Mouse (Mus musculus) CH12.LX (cell line): ENCODE measurements around the gene Tsku. TPM values are rescaled to one million over a fixed set of nuclear protein-coding genes. Genes with fewer than 3 reads are reported as not detected.

Source experiments
- DNase-seq: peaks from one replicate; pipeline ENCODE4 v3.0.0-alpha.2; 2013; ENCODE audit errors: extremely low read depth
- H3K27ac ChIP-seq: 2 replicates; pipeline ENCODE4 v1.5.1; 2012; ENCODE audit warnings: low read depth, mild to moderate bottlenecking, control low read depth, moderate library complexity; ENCODE audit not compliant: insufficient read depth
- H3K27me3 ChIP-seq: replicated peaks from 2 replicates; pipeline ENCODE3; 2012; ENCODE audit warnings: inconsistent platforms
- H3K36me3 ChIP-seq, 2 experiments: replicated peaks in 1 of 2; 2 replicates each; pipeline versions ENCODE3 to v1.6.1; 2012; ENCODE audit warnings: inconsistent platforms in 1 of 2, low read length in 1 of 2, mild to moderate bottlenecking in 1 of 2, mixed read lengths in 1 of 2, moderate library complexity in 1 of 2; ENCODE audit not compliant: control insufficient read depth in 1 of 2, insufficient read depth in 1 of 2
- H3K4me1 ChIP-seq, 2 experiments: 2 replicates each; pipeline ENCODE4 v1.6.1; 2012; ENCODE audit warnings: inconsistent platforms in 1 of 2, moderate library complexity in 1 of 2; ENCODE audit not compliant: insufficient read depth in 2 of 2, control insufficient read depth in 1 of 2
- H3K4me2 ChIP-seq: 2 replicates; pipeline ENCODE4 v1.6.1; 2012; ENCODE audit warnings: low read depth, mild to moderate bottlenecking, control low read depth; ENCODE audit not compliant: poor library complexity, insufficient read depth, severe bottlenecking
- H3K4me3 ChIP-seq, 3 experiments: fragments of 150-350 bp in 1 of 3; sonication (generic) in 1 of 3; replicated peaks in 1 of 3; 2 replicates each; pipeline versions ENCODE3 to v1.5.1; 2011 to 2012; ENCODE audit warnings: low read depth in 2 of 3, low read length in 2 of 3, mild to moderate bottlenecking in 2 of 3, moderate library complexity in 2 of 3, control low read depth in 1 of 3, improper control_type of control experiment in 1 of 3, inconsistent platforms in 1 of 3, mixed read lengths in 1 of 3; ENCODE audit not compliant: poor library complexity in 1 of 3
- H3K79me2 ChIP-seq: replicated peaks from 2 replicates; pipeline ENCODE4 v1.6.1; 2012; ENCODE audit warnings: mild to moderate bottlenecking, moderate library complexity; ENCODE audit not compliant: control insufficient read depth, poor library complexity, insufficient read depth, severe bottlenecking; ENCODE audit errors: extremely low read depth
- H3K9ac ChIP-seq: 2 replicates; pipeline ENCODE4 v1.6.1; 2012; ENCODE audit warnings: low read depth, mild to moderate bottlenecking, control low read depth, moderate library complexity; ENCODE audit not compliant: insufficient read depth
- H3K9me3 ChIP-seq: replicated peaks from 2 replicates; pipeline ENCODE3; 2012; ENCODE audit warnings: low read length, inconsistent platforms, mixed read lengths
- CHD2 ChIP-seq: IDR thresholded peaks from 2 replicates; pipeline ENCODE4 v1.6.1; 2011; ENCODE audit warnings: low read length, improper control_type of control experiment
- CTCF ChIP-seq, 2 experiments: IDR thresholded peaks in 1 of 2; conservative IDR thresholded peaks in 1 of 2; 2 replicates each; pipeline ENCODE4 v1.5.1; 2011 to 2012; ENCODE audit warnings: low read depth in 2 of 2, low read length in 2 of 2, improper control_type of control experiment in 1 of 2, inconsistent platforms in 1 of 2, mild to moderate bottlenecking in 1 of 2, moderate library complexity in 1 of 2
- EP300 ChIP-seq: IDR thresholded peaks from 2 replicates; pipeline ENCODE4 v1.6.1; 2011; ENCODE audit warnings: low read length, improper control_type of control experiment
- GABPA ChIP-seq: IDR thresholded peaks from 2 replicates; pipeline ENCODE4 v1.6.1; 2012; ENCODE audit warnings: low read depth, low read length, improper control_type of control experiment, inconsistent platforms; ENCODE audit not compliant: insufficient replicate concordance
- IRF4 ChIP-seq: IDR thresholded peaks from 2 replicates; pipeline ENCODE4 v1.6.1; 2014; ENCODE audit warnings: low read depth, mild to moderate bottlenecking, inconsistent platforms, low read length, improper control_type of control experiment
- JUN ChIP-seq: IDR thresholded peaks from 2 replicates; pipeline ENCODE4 v1.6.1; 2011; ENCODE audit warnings: low read depth, mild to moderate bottlenecking, low read length, improper control_type of control experiment, moderate library complexity; ENCODE audit not compliant: insufficient read depth
- MYC ChIP-seq: IDR thresholded peaks from 2 replicates; pipeline ENCODE4 v1.6.1; 2011; ENCODE audit warnings: low read depth, mild to moderate bottlenecking, improper control_type of control experiment, low read length
- POLR2AphosphoS2 ChIP-seq: IDR thresholded peaks from 2 replicates; pipeline ENCODE4 v1.6.1; 2011; ENCODE audit warnings: low read depth, low read length, improper control_type of control experiment
- SMC3 ChIP-seq: IDR thresholded peaks from 2 replicates; pipeline ENCODE4 v1.6.1; 2011; ENCODE audit warnings: low read depth, low read length, improper control_type of control experiment
- TCF12 ChIP-seq: IDR thresholded peaks from 2 replicates; pipeline ENCODE4 v1.6.1; 2014; ENCODE audit warnings: low read depth, mild to moderate bottlenecking, inconsistent platforms, low read length, improper control_type of control experiment
- ZNF384 ChIP-seq: IDR thresholded peaks from 2 replicates; pipeline ENCODE4 v1.6.1; 2012; ENCODE audit warnings: low read depth, low read length, improper control_type of control experiment, inconsistent platforms
- dilution Hi-C: fragments of 300-500 bp; cut with MboI; formaldehyde crosslinking; loops from 2 replicates; pipeline ENCODE4 v1.14.3; 2020; ENCODE audit warnings: low sequenced_read_pairs; ENCODE audit not compliant: extremely low pct_unique_long_range_greater_than_20kb, extremely low pct_ligation_motif_present
- in situ Hi-C: fragments of 300-500 bp; cut with MboI; formaldehyde crosslinking; loops from 3 replicates; pipeline ENCODE4 v1.14.3; 2019; ENCODE audit warnings: low sequenced_read_pairs, low pct_ligation_motif_present, low pct_unique_long_range_greater_than_20kb, mixed read lengths
- polyA plus RNA-seq: library from polyadenylated mRNA; unstranded; fragments of >175 nt; gene quantifications from 2 replicates; pipeline ENCODE4 v1.2.1, GENCODE M21; 2012; ENCODE audit warnings: low read depth; ENCODE audit not compliant: insufficient read length
- total RNA-seq, 2 experiments: library from RNA; depleted of rRNA; stranded (reverse); fragments of 300-350 nt in 1 of 2; fragments of >200 nt in 1 of 2; gene quantifications; 2 replicates each; pipeline ENCODE4 v1.2.3; 2012 to 2014

The Tsku gene
- total and polyA plus RNA-seq, 3 experiments: 1.4 to 3.9 (median 3.9) TPM

- peak; percentile 70 for DNase-seq
- no peak overlapping the region for H3K9ac ChIP-seq
- TF ChIP-seq SMC3 (no peak), ZNF384 (no peak), CHD2 (no peak), IRF4 (peak; percentile 76), POLR2AphosphoS2 (no peak), EP300 (peak; percentile 74), GABPA (no peak), TCF12 (no peak)
- no peak overlapping the region for H3K4me3 ChIP-seq
- 0 out of 2 replicates have a peak overlapping the region, but pooled peaks have one; percentile 25 for H3K4me2 ChIP-seq
- H3K27me3 ChIP-seq: no peaks in the 10 kb centered on the region
- no peaks in the 10 kb centered on the region for H3K9me3 ChIP-seq
- dilution Hi-C loops (no loop called here), in situ Hi-C loops (loop anchor here (10.0 kb wide), 1 partner anchor 53 kb away; no protein-coding TSS in a partner anchor)
- peaks cover 7 to 28% of the 10 kb centered on the region in 2 experiments for H3K4me1 ChIP-seq
- H3K36me3 ChIP-seq: no peaks in the 10 kb centered on the region
- no peak overlapping the region for H3K27ac ChIP-seq
- no peaks in the 10 kb centered on the region for H3K79me2 ChIP-seq
Measured at GRCm38 (mm10) chr7:98407615-98408014, 46.5 kb upstream of the Tsku start.

DNA sequence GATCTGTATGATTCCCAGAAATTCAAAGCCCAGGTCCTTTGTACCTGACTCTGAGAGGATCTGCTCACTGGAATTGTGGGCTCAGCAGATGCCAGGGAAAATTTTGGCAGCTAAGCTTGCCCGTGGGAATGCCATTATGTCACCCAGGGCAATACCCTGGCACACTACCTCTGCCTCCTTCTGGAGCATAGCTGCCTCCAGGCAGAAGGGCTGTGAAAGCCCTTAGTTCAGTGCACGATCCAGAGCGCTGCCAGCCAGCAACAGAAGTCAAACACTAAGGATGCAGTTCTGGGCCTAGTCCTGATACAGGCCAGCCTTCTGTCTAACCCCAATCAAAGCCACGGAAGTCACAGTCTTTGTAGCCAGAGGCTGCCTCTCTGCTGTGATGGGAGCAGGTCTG, 42.9 kb upstream of the Tsku start:
- TF ChIP-seq CTCF (conservative IDR thresholded peaks at IDR 0.05 in 1 of 2, IDR thresholded peaks at IDR 0.05 in 1 of 2; ENCODE audit: low read depth in 2 of 2, low read length in 2 of 2) (no peak), MYC (no peak), JUN (no peak), TCF12 (no peak)
- TF ChIP-seq, all 38 proteins: peak for 0
- in situ Hi-C loops: loop anchor here (10.0 kb wide), 1 partner anchor 49 kb away; no protein-coding TSS in a partner anchor

More for the DNA sequence above, 42.9 kb upstream of the Tsku start:
- H3K9me3 ChIP-seq: no peaks in the 10 kb centered on the region
- H3K9ac ChIP-seq: no peak overlapping the region
- H3K4me2 ChIP-seq: no peak overlapping the region
- H3K4me1 ChIP-seq: peaks cover 7 to 36% of the 10 kb centered on the region in 2 experiments
- H3K79me2 ChIP-seq: no peaks in the 10 kb centered on the region; the same call in 1 of the 2 replicates
- dilution Hi-C loops: no loop called here
- H3K27ac ChIP-seq: no peak overlapping the region
- no peaks in the 10 kb centered on the region for H3K27me3 ChIP-seq
- no peak overlapping the region for H3K4me3 ChIP-seq
- H3K36me3 ChIP-seq: no peaks in the 10 kb centered on the region
- no peak for DNase-seq
